Mouse (Mus musculus) heart, embryonic 14.5 days (tissue): ENCODE measurements around the gene Ctsd. TPM values are rescaled to one million over a fixed set of nuclear protein-coding genes. Genes with fewer than 3 reads are reported as not detected.
"Not testable (repeated sequence)": the region's sequence is repeated elsewhere in the genome, so short reads cannot be mapped to it uniquely, and the experiment has no call there.

ENCODE experiments used
- ATAC-seq: fragments of 200-750 bp; cut with Nextera tagmentation; 2 replicates; pipeline ENCODE4 v1.8.0; 2017; ENCODE audit warnings: low read depth, moderate TSS enrichment; ENCODE audit not compliant: insufficient number of reproducible peaks, insufficient read depth, low FRiP score
- H3K27ac ChIP-seq, 2 experiments: fragments of 200-500 bp in 1 of 2; fragments of 300-500 bp in 1 of 2; sonication (generic) in 1 of 2; replicated peaks in 1 of 2; 2 replicates each; pipeline ENCODE4 v1.5.1; 2012 to 2014; ENCODE audit warnings: low read depth in 2 of 2, low read length in 2 of 2, control low read depth in 1 of 2, mild to moderate bottlenecking in 1 of 2, mixed read lengths in 1 of 2; ENCODE audit not compliant: control insufficient read depth in 1 of 2, insufficient read depth in 1 of 2
- H3K27me3 ChIP-seq: fragments of 300-500 bp; sonication (generic); 2 replicates; pipeline ENCODE4 v1.6.1; 2014; ENCODE audit warnings: mild to moderate bottlenecking, low read length, control low read depth; ENCODE audit not compliant: control insufficient read depth, insufficient read depth
- H3K36me3 ChIP-seq: fragments of 300-500 bp; sonication (generic); 2 replicates; pipeline ENCODE4 v1.6.1; 2014; ENCODE audit warnings: mild to moderate bottlenecking, control low read depth, low read length, mixed read lengths; ENCODE audit not compliant: control insufficient read depth, insufficient read depth
- H3K4me1 ChIP-seq, 2 experiments: fragments of 200-500 bp in 1 of 2; fragments of 300-500 bp in 1 of 2; sonication (generic) in 1 of 2; 2 replicates each; pipeline ENCODE4 v1.6.1; 2012 to 2014; ENCODE audit warnings: low read length in 2 of 2, control low read depth in 1 of 2, mixed read lengths in 1 of 2; ENCODE audit not compliant: control insufficient read depth in 2 of 2, insufficient read depth in 2 of 2
- H3K4me2 ChIP-seq: fragments of 300-500 bp; sonication (generic); 2 replicates; pipeline ENCODE4 v1.6.1; 2014; ENCODE audit warnings: mild to moderate bottlenecking, low read length
- H3K4me3 ChIP-seq, 2 experiments: fragments of 200-500 bp in 1 of 2; fragments of 300-500 bp in 1 of 2; sonication (generic) in 1 of 2; 2 replicates each; pipeline ENCODE4 v1.5.1; 2012 to 2014; ENCODE audit warnings: low read length in 2 of 2, mild to moderate bottlenecking in 2 of 2, control low read depth in 1 of 2, low read depth in 1 of 2, moderate library complexity in 1 of 2; ENCODE audit not compliant: control insufficient read depth in 1 of 2, insufficient read depth in 1 of 2
- H3K9ac ChIP-seq: fragments of 300-500 bp; sonication (generic); 2 replicates; pipeline ENCODE4 v1.6.1; 2014; ENCODE audit warnings: mild to moderate bottlenecking, low read length
- H3K9me3 ChIP-seq: fragments of 300-500 bp; sonication (generic); 2 replicates; pipeline ENCODE4 v1.6.1; 2016; ENCODE audit warnings: low read length, control low read depth; ENCODE audit not compliant: control insufficient read depth
- whole genome bisulfite sequencing: fragments of 180-500 bp; shearing (Covaris S2); extraction: QIAGEN DNeasy Blood & Tissue Kit; methylation state at CpG from one replicate; pipeline ENCODE4 v1.1.7; 2014; 5-methylcytosine and 5-hydroxymethylcytosine counted together
- polyA plus RNA-seq: library from polyadenylated mRNA; unstranded; fragments of >200 nt; fragmentation: Nextera tagmentation; extraction: Ambion mirVana; gene quantifications from 2 replicates; pipeline ENCODE4 v1.2.1, GENCODE M21; 2014

Ctsd gene
- polyA plus RNA-seq, 1 experiment from 2014 or later: 537 TPM

- H3K9me3 ChIP-seq, H3K4me2 ChIP-seq, H3K4me3 ChIP-seq, H3K27me3 ChIP-seq, H3K9ac ChIP-seq, ATAC-seq, H3K36me3 ChIP-seq: not testable (repeated sequence)
- 73% methylated on average over 2 of the region's 9 CpGs for WGBS
- Histone ChIP-seq H3K27ac (peak overlapping the region in 1 of 2 experiments; percentile 35; a peak in 2 of 4 replicates), H3K4me1 (peaks cover 30 to 35% of the 10 kb centered on the region in 2 experiments)
Observed at GRCm38 (mm10) chr7:142332741-142333140, 55.1 kb downstream of the Ctsd start.

GRCm38 (mm10) chr7:142331281-142331680, 56.6 kb downstream of the Ctsd start:
- no peaks in the 10 kb centered on the region for H3K36me3 ChIP-seq
- 61% methylated on average over 4 of the region's 4 CpGs for WGBS

GRCm38 (mm10) chr7:142330271-142330724, 57.5 kb downstream of the Ctsd start:
- peaks cover 42 to 43% of the 10 kb centered on the region in 2 experiments for H3K4me1 ChIP-seq

More at GRCm38 (mm10) chr7:142331281-142331680, 56.6 kb downstream of the Ctsd start:
- Histone ChIP-seq H3K9me3 (no peaks in the 10 kb centered on the region), H3K9ac (no peak overlapping the region), H3K4me1 (peaks cover 42 to 43% of the 10 kb centered on the region in 2 experiments), H3K4me2 (no peak overlapping the region), H3K27ac (peak overlapping the region; percentile 90 to 94), H3K4me3 (no peak overlapping the region), H3K27me3 (no peaks in the 10 kb centered on the region)
- ATAC-seq: no peak

GRCm38 (mm10) chr7:142328507-142328906, 59.3 kb downstream of the Ctsd start:
- Histone ChIP-seq H3K4me2 (no peak overlapping the region), H3K4me3 (no peak overlapping the region)
- no peak for ATAC-seq

More at GRCm38 (mm10) chr7:142330271-142330724, 57.5 kb downstream of the Ctsd start:
- Histone ChIP-seq H3K9me3 (no peaks in the 10 kb centered on the region), H3K9ac (peak overlapping the region; percentile 30; the same call in 1 of the 2 replicates), H3K36me3 (no peaks in the 10 kb centered on the region), H3K4me3 (no peak overlapping the region), H3K27me3 (no peaks in the 10 kb centered on the region), H3K4me2 (no peak overlapping the region), H3K27ac (peak overlapping the region; percentile 90 to 94)
- ATAC-seq: peak; percentile 90
- 3% methylated on average over 9 of the region's 9 CpGs for WGBS

DNA sequence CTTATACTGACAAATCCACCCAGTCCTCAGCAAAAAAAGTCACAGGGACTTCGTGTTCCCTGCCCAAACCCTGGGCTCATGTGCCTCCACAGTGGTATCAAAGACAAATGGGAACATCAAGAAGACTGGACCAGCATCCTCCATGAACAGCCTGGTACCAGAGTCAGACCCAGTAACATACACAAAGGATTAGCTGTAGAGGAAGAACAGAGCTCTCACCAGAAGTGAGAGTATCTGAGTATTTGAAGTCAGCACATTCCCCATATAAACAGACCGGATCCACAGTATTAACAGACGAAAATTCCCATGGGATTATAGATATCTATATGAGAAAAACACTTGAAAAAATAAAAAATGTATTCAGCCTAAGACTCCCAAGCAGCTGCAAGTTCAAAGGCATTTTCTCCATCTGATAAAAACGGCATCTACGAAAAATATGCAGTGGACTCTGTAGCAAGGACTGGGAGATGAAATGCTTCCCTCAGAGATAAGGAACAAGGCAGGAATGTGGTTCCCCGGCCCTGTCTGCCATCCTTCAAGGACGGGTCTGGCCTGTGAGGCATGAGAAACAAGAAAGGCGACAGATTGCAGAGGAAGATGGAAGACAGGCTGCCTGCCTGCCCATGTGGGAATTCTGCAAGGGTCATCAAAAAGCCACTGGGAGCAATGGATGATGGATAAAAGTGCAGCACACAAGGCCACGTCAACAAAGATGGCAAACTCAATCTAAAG, 61.0 kb downstream of the Ctsd start:
- Histone ChIP-seq H3K9ac (no peak overlapping the region), H3K4me2 (no peak overlapping the region), H3K4me1 (peaks cover 35 to 39% of the 10 kb centered on the region in 2 experiments), H3K36me3 (no peaks in the 10 kb centered on the region), H3K27me3 (no peaks in the 10 kb centered on the region), H3K4me3 (no peak overlapping the region), H3K9me3 (no peaks in the 10 kb centered on the region), H3K27ac (peak overlapping the region; percentile 46 to 94)
- no peak for ATAC-seq
- 25% methylated on average over 9 of the region's 9 CpGs for WGBS

More at GRCm38 (mm10) chr7:142328507-142328906, 59.3 kb downstream of the Ctsd start:
- Histone ChIP-seq H3K9me3 (no peaks in the 10 kb centered on the region), H3K36me3 (no peaks in the 10 kb centered on the region), H3K27ac (peak overlapping the region; percentile 11 to 94; a peak in 3 of 4 replicates), H3K9ac (no peak overlapping the region), H3K4me1 (peaks cover 38 to 39% of the 10 kb centered on the region in 2 experiments), H3K27me3 (no peaks in the 10 kb centered on the region)
- WGBS: 72% methylated on average over 3 of the region's 3 CpGs

Other genes starting within 250 kb of the Ctsd start
- gene Gm45337, start 243.4 kb downstream of the Ctsd start, polyA plus RNA-seq: not detected in 2 replicates
- not detected in 2 replicates for gene Gm29735, start 230.9 kb downstream of the Ctsd start, polyA plus RNA-seq
- not detected in 2 replicates for gene Gm4553, start 222.3 kb downstream of the Ctsd start, polyA plus RNA-seq
- gene Krtap5-2, start 212.0 kb downstream of the Ctsd start, polyA plus RNA-seq: not detected in 2 replicates
- gene Gm10153, start 197.6 kb downstream of the Ctsd start, polyA plus RNA-seq: not detected in 2 replicates
- gene Krtap5-3, start 186.7 kb downstream of the Ctsd start, polyA plus RNA-seq: not detected in 2 replicates
- not detected in 2 replicates for gene Gm7579, start 176.2 kb downstream of the Ctsd start, polyA plus RNA-seq
- gene Krtap5-5, start 158.1 kb downstream of the Ctsd start, polyA plus RNA-seq: not detected in 2 replicates
- not detected in 2 replicates for gene Gm40460, start 147.0 kb downstream of the Ctsd start, polyA plus RNA-seq
- gene Gm2431, start 129.7 kb downstream of the Ctsd start, polyA plus RNA-seq: not detected in 2 replicates
- not detected in 2 replicates for gene Gm4559, start 113.7 kb downstream of the Ctsd start, polyA plus RNA-seq
- not detected in 2 replicates for gene Krtap5-1, start 90.9 kb downstream of the Ctsd start, polyA plus RNA-seq
- 0.19 TPM in 1 of 2 replicates, not detected in the other for gene Krtap5-4, start 84.5 kb downstream of the Ctsd start, polyA plus RNA-seq
- 4.2 and 7.5 TPM in 2 replicates for gene Ifitm10, start 14.3 kb downstream of the Ctsd start, polyA plus RNA-seq
- gene Gm49369, start 5.4 kb downstream of the Ctsd start, polyA plus RNA-seq: not detected in 2 replicates
- not detected in 2 replicates for gene Syt8, start 46.8 kb upstream of the Ctsd start, polyA plus RNA-seq
- 24.1 and 31.7 TPM in 2 replicates for gene Tnni2, start 53.8 kb upstream of the Ctsd start, polyA plus RNA-seq
- 48.6 and 49.3 TPM in 2 replicates for gene Lsp1, start 72.8 kb upstream of the Ctsd start, polyA plus RNA-seq
- gene Tnnt3, start 110.8 kb upstream of the Ctsd start, polyA plus RNA-seq: 3.9 and 5.8 TPM in 2 replicates
- gene Mrpl23, start 144.6 kb upstream of the Ctsd start, polyA plus RNA-seq: 23.5 and 23.8 TPM in 2 replicates